Mouse (Mus musculus) heart, adult 2 months (tissue): ENCODE results near the gene Grb14. TPM values are rescaled to one million over a fixed set of nuclear protein-coding genes. Genes with fewer than 3 reads are reported as not detected.
A peak's percentile ranks its signal among the peaks of the same experiment; 100 is the strongest.

Experiments
- DNase-seq, 2 experiments: peaks; one replicate each; pipeline ENCODE4 v3.0.0; 2021
- H3K27ac ChIP-seq: fragments of 200-600 bp; 2 replicates; pipeline ENCODE4 v1.8.1; 2022
- H3K27me3 ChIP-seq: fragments of 200-500 bp; 2 replicates; pipeline ENCODE4 v1.6.1; 2012; ENCODE audit warnings: mild to moderate bottlenecking, low read length, inconsistent platforms, mixed read lengths; ENCODE audit not compliant: control insufficient read depth, insufficient read depth
- H3K36me3 ChIP-seq: fragments of 200-500 bp; 2 replicates; pipeline ENCODE4 v1.6.1; 2012; ENCODE audit warnings: low read length, inconsistent platforms; ENCODE audit not compliant: control insufficient read depth, insufficient read depth
- H3K4me1 ChIP-seq: fragments of 200-500 bp; 2 replicates; pipeline ENCODE4 v1.6.1; 2011; ENCODE audit warnings: low read length; ENCODE audit not compliant: control insufficient read depth, insufficient read depth
- H3K4me3 ChIP-seq: fragments of 200-600 bp; 2 replicates; pipeline ENCODE4 v1.8.1; 2022
- H3K79me2 ChIP-seq: fragments of 200-500 bp; replicated peaks from 2 replicates; pipeline ENCODE4 v1.6.1; 2012; ENCODE audit warnings: mild to moderate bottlenecking, inconsistent platforms, low read length, moderate library complexity, mixed read lengths; ENCODE audit not compliant: control insufficient read depth, insufficient read depth
- H3K9ac ChIP-seq: fragments of 200-500 bp; 2 replicates; pipeline ENCODE4 v1.6.1; 2012; ENCODE audit warnings: low read depth, mild to moderate bottlenecking, control low read depth, inconsistent platforms, low read length, mixed read lengths
- CTCF ChIP-seq: fragments of 200-600 bp; IDR thresholded peaks from 2 replicates; pipeline ENCODE4 v1.8.1; 2022; ENCODE audit warnings: antibody characterized with exemption, mild to moderate bottlenecking, moderate library complexity
- EP300 ChIP-seq: fragments of 200-500 bp; IDR thresholded peaks from 2 replicates; pipeline ENCODE4 v1.6.1; 2011; ENCODE audit warnings: low read depth, low read length, control low read depth; ENCODE audit not compliant: insufficient read depth
- POLR2A ChIP-seq: fragments of 200-500 bp; IDR thresholded peaks from 2 replicates; pipeline ENCODE4 v1.6.1; 2011; ENCODE audit warnings: mild to moderate bottlenecking, low read depth, low read length, control low read depth; ENCODE audit not compliant: insufficient read depth
- WGBS: fragments of 180-500 bp; shearing (Covaris S2); methylation state at CpG from one replicate; pipeline ENCODE4 v1.1.7; 2018; 5-methylcytosine and 5-hydroxymethylcytosine counted together
- intact Hi-C: fragments of 180-260 bp; cut with DNase I; formaldehyde crosslinking; loops from one replicate; pipeline ENCODE4 v1.15.1; 2025
- polyA plus RNA-seq: library from polyadenylated mRNA; depleted of rRNA; stranded (reverse); fragments of >200 nt; gene quantifications from 2 replicates; pipeline ENCODE4 v1.2.3, GENCODE M21; 2012
- total RNA-seq, 2 experiments: library from RNA; stranded (reverse); gene quantifications; 2 replicates each; pipeline ENCODE4 v1.2.3; 2021

Gene Grb14
- total and polyA plus RNA-seq, 3 experiments = 71.1 to 208 (median 191) TPM

GRCm38 (mm10) chr2:65002631-65003030 lies 22.2 kb downstream of the Grb14 start:
- WGBS = 92% methylated on average over 3 of the region's 3 CpGs
- H3K27ac ChIP-seq = no peak overlapping the region
- no peaks in the 10 kb centered on the region for H3K27me3 ChIP-seq
- intact Hi-C loops = loop anchor here (1.0 kb wide), 1 partner anchor 37 kb away; no protein-coding TSS in a partner anchor
- TF ChIP-seq EP300 = no peak
- TF ChIP-seq POLR2A = no peak
- no peak for TF ChIP-seq CTCF
- H3K4me1 ChIP-seq = peaks cover 5% of the 10 kb centered on the region
- H3K4me3 ChIP-seq = no peak overlapping the region
- H3K79me2 ChIP-seq = no peaks in the 10 kb centered on the region
- H3K9ac ChIP-seq = no peak overlapping the region
- DNase-seq = no peak
- H3K36me3 ChIP-seq = peaks cover 25% of the 10 kb centered on the region

- Histone ChIP-seq H3K27ac (no peak overlapping the region), H3K4me1 (no peaks in the 10 kb centered on the region), H3K9ac (no peak overlapping the region), H3K79me2 (no peaks in the 10 kb centered on the region), H3K4me3 (no peak overlapping the region), H3K36me3 (peaks cover 3% of the 10 kb centered on the region), H3K27me3 (no peaks in the 10 kb centered on the region)
- TF ChIP-seq EP300 (no peak), CTCF (no peak), POLR2A (no peak)
- DNase-seq = no peak
- WGBS = 88% methylated on average over 2 of the region's 2 CpGs
- intact Hi-C loops = no loop called here
These were observed 29.7 kb downstream of the Grb14 start for GRCm38 (mm10) chr2:64995048-64995447.

GRCm38 (mm10) chr2:64989426-64990187 lies 35.2 kb downstream of the Grb14 start:
- Histone ChIP-seq H3K36me3 (peaks cover 11% of the 10 kb centered on the region), H3K9ac (no peak overlapping the region), H3K27ac (no peak overlapping the region), H3K4me1 (no peaks in the 10 kb centered on the region; the same call in 1 of the 2 replicates), H3K4me3 (no peak overlapping the region), H3K79me2 (no peaks in the 10 kb centered on the region), H3K27me3 (no peaks in the 10 kb centered on the region)
- intact Hi-C loops = no loop called here
- TF ChIP-seq CTCF (peak; percentile 22; the same call in 1 of the 2 replicates), EP300 (no peak)
- no peak for DNase-seq
- 93% methylated on average over 2 of the region's 2 CpGs for WGBS

GRCm38 (mm10) chr2:64987782-64988181 lies 37.0 kb downstream of the Grb14 start:
- H3K79me2 ChIP-seq = no peaks in the 10 kb centered on the region
- TF ChIP-seq CTCF = no peak
- no peak for TF ChIP-seq EP300
- TF ChIP-seq POLR2A = no peak
- no peaks in the 10 kb centered on the region; the same call in 1 of the 2 replicates for H3K4me1 ChIP-seq
- H3K27me3 ChIP-seq = no peaks in the 10 kb centered on the region
- no peak for DNase-seq
- H3K4me3 ChIP-seq = no peak overlapping the region
- peak overlapping the region; percentile 62 for H3K27ac ChIP-seq
- 44% methylated on average over 3 of the region's 3 CpGs for WGBS
- peaks cover 11% of the 10 kb centered on the region for H3K36me3 ChIP-seq
- H3K9ac ChIP-seq = no peak overlapping the region
- intact Hi-C loops = no loop called here

- 40% methylated on average over 5 of the region's 5 CpGs for WGBS
- intact Hi-C loops = no loop called here
- peaks cover 14% of the 10 kb centered on the region for H3K36me3 ChIP-seq
These were observed 49.2 kb downstream of the Grb14 start for GRCm38 (mm10) chr2:64975546-64975945.

GRCm38 (mm10) chr2:64974549-64974948 lies 50.2 kb downstream of the Grb14 start:
- WGBS = 61% methylated on average over 2 of the region's 2 CpGs
- Histone ChIP-seq H3K79me2 (peaks cover 3% of the 10 kb centered on the region; the same call in 1 of the 2 replicates), H3K9ac (no peak overlapping the region), H3K27me3 (no peaks in the 10 kb centered on the region), H3K4me1 (peaks cover 4% of the 10 kb centered on the region), H3K36me3 (peaks cover 14% of the 10 kb centered on the region), H3K27ac (peak overlapping the region; percentile 69; the same call in 1 of the 2 replicates), H3K4me3 (peak overlapping the region; percentile 35; the same call in 1 of the 2 replicates)
- no peak for DNase-seq
- no peak for TF ChIP-seq POLR2A
- TF ChIP-seq CTCF = no peak
- TF ChIP-seq EP300 = no peak
- intact Hi-C loops = no loop called here

More at GRCm38 (mm10) chr2:64975546-64975945, 49.2 kb downstream of the Grb14 start:
- no peak for DNase-seq
- Histone ChIP-seq H3K79me2 (0 out of 2 replicates have a peak, but pooled peaks cover 2% of the 10 kb centered on the region), H3K27ac (peak overlapping the region; percentile 69), H3K4me3 (peak overlapping the region; percentile 35), H3K9ac (peak overlapping the region; percentile 42; the same call in 1 of the 2 replicates), H3K27me3 (no peaks in the 10 kb centered on the region), H3K4me1 (peaks cover 4% of the 10 kb centered on the region)
- TF ChIP-seq EP300 (no peak), POLR2A (no peak), CTCF (no peak)
